Mouse (Mus musculus): ENCODE results near the gene Jade1.

- no peak for TF ChIP-seq HCFC1 (IDR thresholded peaks at IDR 0.05; ENCODE audit: low read depth, low read length)
- no peak for TF ChIP-seq E2F4 (IDR thresholded peaks at IDR 0.05; ENCODE audit: insufficient replicate concordance, low read depth, low read length)
- TF ChIP-seq CHD2 (IDR thresholded peaks at IDR 0.05; ENCODE audit: low read length) = no peak
- TF ChIP-seq BHLHE40 (IDR thresholded peaks at IDR 0.05; ENCODE audit: low read depth, low read length) = no peak
- TF ChIP-seq CTCF (conservative IDR thresholded peaks at IDR 0.05 in 1 of 2, IDR thresholded peaks at IDR 0.05 in 1 of 2; ENCODE audit: low read depth in 2 of 2, low read length in 2 of 2) = no peak
- TF ChIP-seq POLR2A (IDR thresholded peaks at IDR 0.05; ENCODE audit: low read depth, low read length) = no peak
- no peak for TF ChIP-seq MAX (IDR thresholded peaks at IDR 0.05; ENCODE audit: low read length)
- no peak for TF ChIP-seq EP300 (IDR thresholded peaks at IDR 0.05; ENCODE audit: low read length)
- TF ChIP-seq UBTF (IDR thresholded peaks at IDR 0.05; ENCODE audit: low read depth, low read length) = no peak
- no peak for TF ChIP-seq USF1 (IDR thresholded peaks at IDR 0.05; ENCODE audit: low read depth, low read length)
- TF ChIP-seq ETS1 (conservative IDR thresholded peaks at IDR 0.05; ENCODE audit: low read depth, low read length) = no peak
- TF ChIP-seq RAD21 (IDR thresholded peaks at IDR 0.05; ENCODE audit: low read depth, low read length) = no peak
Measured at GRCm38 (mm10) chr3:41586330-41586729, 30.8 kb downstream of the Jade1 start.
